Mouse (Mus musculus) CH12.LX (cell line): ENCODE results near the gene Ncan.

Experiments
- CHD1 ChIP-seq: IDR thresholded peaks from 2 replicates; pipeline ENCODE4 v1.6.1; 2012; ENCODE audit warnings: low read depth, low read length, improper control_type of control experiment, inconsistent platforms
- CHD2 ChIP-seq: IDR thresholded peaks from 2 replicates; pipeline ENCODE4 v1.6.1; 2011; ENCODE audit warnings: low read length, improper control_type of control experiment
- CTCF ChIP-seq, 2 experiments: IDR thresholded peaks in 1 of 2; conservative IDR thresholded peaks in 1 of 2; 2 replicates each; pipeline ENCODE4 v1.5.1; 2011 to 2012; ENCODE audit warnings: low read depth in 2 of 2, low read length in 2 of 2, improper control_type of control experiment in 1 of 2, inconsistent platforms in 1 of 2, mild to moderate bottlenecking in 1 of 2, moderate library complexity in 1 of 2
- ETS1 ChIP-seq: conservative IDR thresholded peaks from 2 replicates; pipeline ENCODE4 v1.6.1; 2012; ENCODE audit warnings: low read depth, mild to moderate bottlenecking, inconsistent platforms, low read length, improper control_type of control experiment, moderate library complexity
- POLR2A ChIP-seq: IDR thresholded peaks from 2 replicates; pipeline ENCODE4 v1.6.1; 2011; ENCODE audit warnings: low read depth, mild to moderate bottlenecking, improper control_type of control experiment, low read length
- POLR2AphosphoS2 ChIP-seq: IDR thresholded peaks from 2 replicates; pipeline ENCODE4 v1.6.1; 2011; ENCODE audit warnings: low read depth, low read length, improper control_type of control experiment
- RAD21 ChIP-seq: IDR thresholded peaks from 2 replicates; pipeline ENCODE4 v1.6.1; 2011; ENCODE audit warnings: low read depth, mild to moderate bottlenecking, low read length, improper control_type of control experiment, moderate library complexity
- USF1 ChIP-seq: IDR thresholded peaks from 2 replicates; pipeline ENCODE4 v1.6.1; 2014; ENCODE audit warnings: low read depth, mild to moderate bottlenecking, inconsistent platforms, low read length, improper control_type of control experiment
- ZKSCAN1 ChIP-seq: IDR thresholded peaks from 2 replicates; pipeline ENCODE4 v1.6.1; 2012; ENCODE audit warnings: low read depth, inconsistent platforms, low read length, improper control_type of control experiment, borderline replicate concordance
- ZNF384 ChIP-seq: IDR thresholded peaks from 2 replicates; pipeline ENCODE4 v1.6.1; 2012; ENCODE audit warnings: low read depth, low read length, improper control_type of control experiment, inconsistent platforms

DNA sequence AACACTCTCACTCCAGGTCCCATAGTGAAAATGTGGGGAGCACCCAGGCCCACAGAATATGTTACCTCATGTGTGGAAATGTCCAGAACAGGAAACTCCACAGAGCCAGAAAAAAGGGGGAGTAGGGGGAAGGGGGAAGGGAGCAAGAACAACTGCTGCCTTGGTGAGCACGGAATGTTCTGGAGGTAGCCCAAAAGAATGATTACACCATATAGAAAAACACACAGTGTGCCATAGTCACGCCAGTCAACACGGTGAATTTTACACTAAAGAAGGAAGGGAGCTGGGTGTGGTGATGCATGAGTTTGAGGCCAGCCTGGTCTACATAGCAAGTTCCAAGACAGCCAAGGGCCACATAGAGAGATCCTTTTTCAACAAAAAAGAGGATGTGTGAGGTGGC lies 42.6 kb upstream of the Ncan start:
- TF ChIP-seq ZNF384: no peak
- no peak for TF ChIP-seq USF1
- no peak for TF ChIP-seq CHD2
- TF ChIP-seq POLR2AphosphoS2: no peak
- TF ChIP-seq CTCF (conservative IDR thresholded peaks at IDR 0.05 in 1 of 2, IDR thresholded peaks at IDR 0.05 in 1 of 2; ENCODE audit: low read depth in 2 of 2, low read length in 2 of 2): no peak
- TF ChIP-seq CHD1: no peak
- no peak for TF ChIP-seq ZKSCAN1
- no peak for TF ChIP-seq ETS1
- no peak for TF ChIP-seq RAD21
- no peak for TF ChIP-seq POLR2A
